Mouse (Mus musculus): ENCODE results near the gene Cdh13. TPM values are rescaled to one million over a fixed set of nuclear protein-coding genes. Genes with fewer than 3 reads are reported as not detected.
A peak's percentile ranks its signal among the peaks of the same experiment; 100 is the strongest.

Gene Cdh13
- polyA plus RNA-seq, 1 experiment from 2014 or later, result 37.1 TPM

GRCm38 (mm10) chr8:118314188-118314563 is 30.6 kb downstream of the Cdh13 start:
- WGBS (ENCODE audit: insufficient replicate concordance), result 79% methylated on average over 6 of the region's 6 CpGs
- no peaks in the 10 kb centered on the region for H3K36me3 ChIP-seq (ENCODE audit: control insufficient read depth, insufficient read depth, low read length)
- 0 out of 2 replicates have a peak, but pooled peaks cover 4% of the 10 kb centered on the region for H3K4me1 ChIP-seq (ENCODE audit: control insufficient read depth, insufficient read depth, low read length)
- H3K27me3 ChIP-seq (ENCODE audit: control insufficient read depth, insufficient read depth, low read length), result peaks cover 10% of the 10 kb centered on the region
- H3K4me2 ChIP-seq, result no peak overlapping the region
- no peak overlapping the region for H3K9ac ChIP-seq (ENCODE audit: low read depth, low read length)
- no peak for ATAC-seq (replicated peaks; ENCODE audit: insufficient number of reproducible peaks, low FRiP score, low TSS enrichment)
- H3K27ac ChIP-seq (ENCODE audit: low read depth, low read length), result no peak overlapping the region
- H3K9me3 ChIP-seq (replicated peaks; ENCODE audit: control insufficient read depth, low read length), result no peaks in the 10 kb centered on the region
- no peak overlapping the region for H3K4me3 ChIP-seq (ENCODE audit: low read depth, low read length)

GRCm38 (mm10) chr8:118314932-118315331 is 31.4 kb downstream of the Cdh13 start:
- no peak overlapping the region for H3K4me2 ChIP-seq
- H3K27ac ChIP-seq (ENCODE audit: low read depth, low read length), result no peak overlapping the region
- H3K27me3 ChIP-seq (ENCODE audit: control insufficient read depth, insufficient read depth, low read length), result peaks cover 10% of the 10 kb centered on the region
- no peak overlapping the region for H3K4me3 ChIP-seq (ENCODE audit: low read depth, low read length)
- H3K36me3 ChIP-seq (ENCODE audit: control insufficient read depth, insufficient read depth, low read length), result no peaks in the 10 kb centered on the region
- H3K9ac ChIP-seq (ENCODE audit: low read depth, low read length), result no peak overlapping the region
- WGBS (ENCODE audit: insufficient replicate concordance), result 39% methylated on average over 7 of the region's 7 CpGs
- no peaks in the 10 kb centered on the region for H3K9me3 ChIP-seq (replicated peaks; ENCODE audit: control insufficient read depth, low read length)
- H3K4me1 ChIP-seq (ENCODE audit: control insufficient read depth, insufficient read depth, low read length), result 0 out of 2 replicates have a peak, but pooled peaks cover 4% of the 10 kb centered on the region
- ATAC-seq (replicated peaks; ENCODE audit: insufficient number of reproducible peaks, low FRiP score, low TSS enrichment), result peak; percentile 50; the same call in 1 of the 2 replicates

GRCm38 (mm10) chr8:118316440-118316839 is 32.9 kb downstream of the Cdh13 start:
- Histone ChIP-seq H3K27ac (ENCODE audit: low read depth, low read length) (no peak overlapping the region), H3K9me3 (replicated peaks; ENCODE audit: control insufficient read depth, low read length) (no peaks in the 10 kb centered on the region), H3K4me1 (ENCODE audit: control insufficient read depth, insufficient read depth, low read length) (0 out of 2 replicates have a peak, but pooled peaks cover 4% of the 10 kb centered on the region), H3K27me3 (ENCODE audit: control insufficient read depth, insufficient read depth, low read length) (peaks cover 10% of the 10 kb centered on the region), H3K4me2 (no peak overlapping the region), H3K36me3 (ENCODE audit: control insufficient read depth, insufficient read depth, low read length) (no peaks in the 10 kb centered on the region), H3K4me3 (ENCODE audit: low read depth, low read length) (no peak overlapping the region), H3K9ac (ENCODE audit: low read depth, low read length) (no peak overlapping the region)
- 83% methylated on average over 12 of the region's 12 CpGs for WGBS (ENCODE audit: insufficient replicate concordance)
- no peak for ATAC-seq (replicated peaks; ENCODE audit: insufficient number of reproducible peaks, low FRiP score, low TSS enrichment)

GRCm38 (mm10) chr8:118320566-118320965 is 37.0 kb downstream of the Cdh13 start:
- no peaks in the 10 kb centered on the region for H3K9me3 ChIP-seq (replicated peaks; ENCODE audit: control insufficient read depth, low read length)
- H3K9ac ChIP-seq (ENCODE audit: low read depth, low read length), result no peak overlapping the region
- H3K4me3 ChIP-seq (ENCODE audit: low read depth, low read length), result no peak overlapping the region
- H3K4me1 ChIP-seq (ENCODE audit: control insufficient read depth, insufficient read depth, low read length), result no peaks in the 10 kb centered on the region
- H3K36me3 ChIP-seq (ENCODE audit: control insufficient read depth, insufficient read depth, low read length), result no peaks in the 10 kb centered on the region
- ATAC-seq (replicated peaks; ENCODE audit: insufficient number of reproducible peaks, low FRiP score, low TSS enrichment), result no peak
- no peak overlapping the region for H3K4me2 ChIP-seq
- WGBS (ENCODE audit: insufficient replicate concordance), result 75% methylated on average over 1 of the region's 1 CpGs
- H3K27me3 ChIP-seq (ENCODE audit: control insufficient read depth, insufficient read depth, low read length), result peaks cover 6% of the 10 kb centered on the region; the same call in 1 of the 2 replicates
- no peak overlapping the region for H3K27ac ChIP-seq (ENCODE audit: low read depth, low read length)

GRCm38 (mm10) chr8:118323421-118323820 is 39.9 kb downstream of the Cdh13 start:
- 59% methylated on average over 3 of the region's 3 CpGs for WGBS (ENCODE audit: insufficient replicate concordance)
- Histone ChIP-seq H3K27ac (ENCODE audit: low read depth, low read length) (no peak overlapping the region), H3K4me2 (no peak overlapping the region), H3K9ac (ENCODE audit: low read depth, low read length) (no peak overlapping the region), H3K9me3 (replicated peaks; ENCODE audit: control insufficient read depth, low read length) (no peaks in the 10 kb centered on the region), H3K27me3 (ENCODE audit: control insufficient read depth, insufficient read depth, low read length) (no peaks in the 10 kb centered on the region), H3K36me3 (ENCODE audit: control insufficient read depth, insufficient read depth, low read length) (no peaks in the 10 kb centered on the region), H3K4me3 (ENCODE audit: low read depth, low read length) (no peak overlapping the region), H3K4me1 (ENCODE audit: control insufficient read depth, insufficient read depth, low read length) (no peaks in the 10 kb centered on the region)
- no peak for ATAC-seq (replicated peaks; ENCODE audit: insufficient number of reproducible peaks, low FRiP score, low TSS enrichment)

- 69% methylated on average over 7 of the region's 7 CpGs for WGBS (ENCODE audit: insufficient replicate concordance)
- Histone ChIP-seq H3K36me3 (ENCODE audit: control insufficient read depth, insufficient read depth, low read length) (no peaks in the 10 kb centered on the region), H3K4me2 (no peak overlapping the region), H3K4me1 (ENCODE audit: control insufficient read depth, insufficient read depth, low read length) (no peaks in the 10 kb centered on the region), H3K9ac (ENCODE audit: low read depth, low read length) (no peak overlapping the region), H3K27ac (ENCODE audit: low read depth, low read length) (no peak overlapping the region), H3K9me3 (replicated peaks; ENCODE audit: control insufficient read depth, low read length) (no peaks in the 10 kb centered on the region), H3K4me3 (ENCODE audit: low read depth, low read length) (no peak overlapping the region), H3K27me3 (ENCODE audit: control insufficient read depth, insufficient read depth, low read length) (no peaks in the 10 kb centered on the region)
- ATAC-seq (replicated peaks; ENCODE audit: insufficient number of reproducible peaks, low FRiP score, low TSS enrichment), result no peak
Measured at GRCm38 (mm10) chr8:118334933-118335332, 51.4 kb downstream of the Cdh13 start.

GRCm38 (mm10) chr8:118339711-118340110 is 56.2 kb downstream of the Cdh13 start:
- H3K36me3 ChIP-seq (ENCODE audit: control insufficient read depth, insufficient read depth, low read length), result no peaks in the 10 kb centered on the region
- H3K9me3 ChIP-seq (replicated peaks; ENCODE audit: control insufficient read depth, low read length), result no peaks in the 10 kb centered on the region
- no peak overlapping the region for H3K4me3 ChIP-seq (ENCODE audit: low read depth, low read length)
- H3K27ac ChIP-seq (ENCODE audit: low read depth, low read length), result no peak overlapping the region
- no peak overlapping the region for H3K4me2 ChIP-seq
- no peaks in the 10 kb centered on the region for H3K27me3 ChIP-seq (ENCODE audit: control insufficient read depth, insufficient read depth, low read length)
- no peak overlapping the region for H3K9ac ChIP-seq (ENCODE audit: low read depth, low read length)
- peaks cover 11% of the 10 kb centered on the region for H3K4me1 ChIP-seq (ENCODE audit: control insufficient read depth, insufficient read depth, low read length)
- WGBS (ENCODE audit: insufficient replicate concordance), result 84% methylated on average over 3 of the region's 3 CpGs
- no peak for ATAC-seq (replicated peaks; ENCODE audit: insufficient number of reproducible peaks, low FRiP score, low TSS enrichment)

GRCm38 (mm10) chr8:118343267-118343666 is 59.7 kb downstream of the Cdh13 start:
- no peaks in the 10 kb centered on the region for H3K9me3 ChIP-seq (replicated peaks; ENCODE audit: control insufficient read depth, low read length)
- 79% methylated on average over 4 of the region's 4 CpGs for WGBS (ENCODE audit: insufficient replicate concordance)
- peaks cover 11% of the 10 kb centered on the region for H3K4me1 ChIP-seq (ENCODE audit: control insufficient read depth, insufficient read depth, low read length)
- no peaks in the 10 kb centered on the region for H3K27me3 ChIP-seq (ENCODE audit: control insufficient read depth, insufficient read depth, low read length)
- no peak overlapping the region for H3K4me2 ChIP-seq
- H3K9ac ChIP-seq (ENCODE audit: low read depth, low read length), result no peak overlapping the region
- H3K27ac ChIP-seq (ENCODE audit: low read depth, low read length), result no peak overlapping the region
- no peaks in the 10 kb centered on the region for H3K36me3 ChIP-seq (ENCODE audit: control insufficient read depth, insufficient read depth, low read length)
- H3K4me3 ChIP-seq (ENCODE audit: low read depth, low read length), result no peak overlapping the region
- ATAC-seq (replicated peaks; ENCODE audit: insufficient number of reproducible peaks, low FRiP score, low TSS enrichment), result no peak

- Histone ChIP-seq H3K9ac (ENCODE audit: low read depth, low read length) (no peak overlapping the region), H3K4me3 (ENCODE audit: low read depth, low read length) (no peak overlapping the region), H3K27me3 (ENCODE audit: control insufficient read depth, insufficient read depth, low read length) (no peaks in the 10 kb centered on the region), H3K27ac (ENCODE audit: low read depth, low read length) (no peak overlapping the region), H3K36me3 (ENCODE audit: control insufficient read depth, insufficient read depth, low read length) (no peaks in the 10 kb centered on the region), H3K4me2 (no peak overlapping the region), H3K4me1 (ENCODE audit: control insufficient read depth, insufficient read depth, low read length) (no peaks in the 10 kb centered on the region; the same call in 1 of the 2 replicates), H3K9me3 (replicated peaks; ENCODE audit: control insufficient read depth, low read length) (no peaks in the 10 kb centered on the region)
- no peak for ATAC-seq (replicated peaks; ENCODE audit: insufficient number of reproducible peaks, low FRiP score, low TSS enrichment)
- 62% methylated on average over 9 of the region's 9 CpGs for WGBS (ENCODE audit: insufficient replicate concordance)
Measured at GRCm38 (mm10) chr8:118348710-118349489, 65.4 kb downstream of the Cdh13 start.
